Mouse (Mus musculus) lung, adult 2 months (tissue): Measurements from ENCODE around the gene Tead4. TPM values are rescaled to one million over a fixed set of nuclear protein-coding genes. Genes with fewer than 3 reads are reported as not detected.

Experiments used
- DNase-seq: peaks from one replicate; pipeline ENCODE4 v3.0.0; 2022
- H3K4me1 ChIP-seq: fragments of 200-500 bp; 2 replicates; pipeline ENCODE4 v1.6.1; 2011; ENCODE audit warnings: low read length; ENCODE audit not compliant: control insufficient read depth, insufficient read depth
- H3K4me3 ChIP-seq: fragments of 200-500 bp; replicated peaks from 2 replicates; pipeline ENCODE3; 2011; ENCODE audit warnings: low read depth, mild to moderate bottlenecking, control low read depth, low read length; ENCODE audit errors: extremely low read depth
- CTCF ChIP-seq: fragments of 200-500 bp; IDR thresholded peaks from 2 replicates; pipeline ENCODE4 v1.5.1; 2011; ENCODE audit warnings: mild to moderate bottlenecking, low read length, control low read depth; ENCODE audit not compliant: insufficient read depth
- POLR2A ChIP-seq: fragments of 200-500 bp; IDR thresholded peaks from 2 replicates; pipeline ENCODE4 v1.6.1; 2011; ENCODE audit warnings: low read depth, mild to moderate bottlenecking, control low read depth, low read length, borderline replicate concordance; ENCODE audit errors: extremely low read depth
- WGBS: fragments of 180-500 bp; shearing (Covaris S2); methylation state at CpG from one replicate; pipeline ENCODE4 v1.1.7; 2018; 5-methylcytosine and 5-hydroxymethylcytosine counted together
- polyA plus RNA-seq: library from polyadenylated mRNA; depleted of rRNA; stranded (reverse); fragments of >200 nt; gene quantifications from 2 replicates; pipeline ENCODE4 v1.2.3, GENCODE M21; 2012; rRNA removed

The Tead4 gene
- polyA plus RNA-seq, 1 experiment, result 13.6 TPM

GRCm38 (mm10) chr6:128183521-128183920, 117.1 kb downstream of the Tead4 start:
- H3K4me1 ChIP-seq, result no peaks in the 10 kb centered on the region
- no peak overlapping the region for H3K4me3 ChIP-seq
- no peak for DNase-seq
- WGBS, result 40% methylated on average over 2 of the region's 2 CpGs
- TF ChIP-seq POLR2A (no peak), CTCF (no peak)

- no peak for DNase-seq
- no peaks in the 10 kb centered on the region for H3K4me1 ChIP-seq
- TF ChIP-seq POLR2A (no peak), CTCF (no peak)
- 38% methylated on average over 5 of the region's 5 CpGs for WGBS
- H3K4me3 ChIP-seq, result no peak overlapping the region
Observed at GRCm38 (mm10) chr6:128181176-128181575, 119.4 kb downstream of the Tead4 start.

- no peak overlapping the region for H3K4me3 ChIP-seq
Observed at GRCm38 (mm10) chr6:128179651-128180050, 121.0 kb downstream of the Tead4 start.

GRCm38 (mm10) chr6:128179247-128179646, 121.4 kb downstream of the Tead4 start:
- DNase-seq, result no peak
- Histone ChIP-seq H3K4me1 (no peaks in the 10 kb centered on the region), H3K4me3 (no peak overlapping the region)
- WGBS, result 85% methylated on average over 5 of the region's 5 CpGs
- no peak for TF ChIP-seq CTCF
- TF ChIP-seq POLR2A, result no peak

More at GRCm38 (mm10) chr6:128179651-128180050, 121.0 kb downstream of the Tead4 start:
- no peak for DNase-seq
- WGBS, result 100% methylated on average over 1 of the region's 1 CpGs
- TF ChIP-seq CTCF (no peak), POLR2A (no peak)
- H3K4me1 ChIP-seq, result no peaks in the 10 kb centered on the region

GRCm38 (mm10) chr6:128178681-128179080, 121.9 kb downstream of the Tead4 start:
- DNase-seq, result no peak
- TF ChIP-seq POLR2A, result no peak
- no peak for TF ChIP-seq CTCF
- Histone ChIP-seq H3K4me3 (no peak overlapping the region), H3K4me1 (no peaks in the 10 kb centered on the region)
- WGBS, result 87% methylated on average over 2 of the region's 2 CpGs

Other genes starting within 250 kb of the Tead4 start
- 255 and 312 TPM in 2 replicates for gene Tspan9, start 157.2 kb downstream of the Tead4 start, polyA plus RNA-seq
- gene Tulp3, start 55.0 kb upstream of the Tead4 start, polyA plus RNA-seq, result 15.7 and 21.5 TPM in 2 replicates
- gene Rhno1, start 62.1 kb upstream of the Tead4 start, polyA plus RNA-seq, result 8.1 and 11.8 TPM in 2 replicates
- 3.0 and 5.5 TPM in 2 replicates for gene Foxm1, start 62.1 kb upstream of the Tead4 start, polyA plus RNA-seq
- 0.10 and 0.18 TPM in 2 replicates for gene Tex52, start 74.6 kb upstream of the Tead4 start, polyA plus RNA-seq
- not detected in 2 replicates for gene Gm44596, start 74.7 kb upstream of the Tead4 start, polyA plus RNA-seq
- gene Nrip2, start 98.5 kb upstream of the Tead4 start, polyA plus RNA-seq, result 0.31 and 0.45 TPM in 2 replicates
- gene Itfg2, start 124.1 kb upstream of the Tead4 start, polyA plus RNA-seq, result 22.6 and 31.5 TPM in 2 replicates
- 85.8 and 106 TPM in 2 replicates for gene Fkbp4, start 137.9 kb upstream of the Tead4 start, polyA plus RNA-seq
- gene Pzp, start 225.9 kb upstream of the Tead4 start, polyA plus RNA-seq, result 0.31 and 0.54 TPM in 2 replicates